Mouse (Mus musculus) cerebellum, adult 2 months (tissue): ENCODE results near the gene Coro1a. TPM values are rescaled to one million over a fixed set of nuclear protein-coding genes. Genes with fewer than 3 reads are reported as not detected.

Experiments used
- DNase-seq, 2 experiments: peaks; one replicate each; pipeline ENCODE4 v3.0.0; 2021
- H3K27ac ChIP-seq: fragments of 200-500 bp; 2 replicates; pipeline ENCODE4 v1.5.1; 2012; ENCODE audit warnings: low read length, control low read depth, inconsistent platforms; ENCODE audit not compliant: insufficient read depth
- H3K27me3 ChIP-seq: fragments of 200-500 bp; 2 replicates; pipeline ENCODE4 v1.6.1; 2012; ENCODE audit warnings: inconsistent platforms, mild to moderate bottlenecking, low read length, moderate library complexity; ENCODE audit not compliant: control insufficient read depth, insufficient read depth
- H3K4me1 ChIP-seq: fragments of 200-500 bp; 2 replicates; pipeline ENCODE4 v1.6.1; 2011; ENCODE audit warnings: low read length; ENCODE audit not compliant: control insufficient read depth, insufficient read depth
- H3K4me3 ChIP-seq: fragments of 200-500 bp; replicated peaks from 2 replicates; pipeline ENCODE3; 2011; ENCODE audit warnings: mild to moderate bottlenecking, low read depth, low read length, control low read depth; ENCODE audit not compliant: insufficient read depth
- CTCF ChIP-seq: fragments of 200-500 bp; IDR thresholded peaks from 2 replicates; pipeline ENCODE4 v1.5.1; 2011; ENCODE audit warnings: low read depth, mild to moderate bottlenecking, control low read depth, low read length, moderate library complexity, borderline replicate concordance; ENCODE audit not compliant: insufficient read depth
- POLR2A ChIP-seq: fragments of 200-500 bp; IDR thresholded peaks from 2 replicates; pipeline ENCODE4 v1.6.1; 2011; ENCODE audit warnings: low read length, control low read depth, borderline replicate concordance; ENCODE audit not compliant: insufficient read depth
- WGBS: fragments of 180-500 bp; shearing (Covaris S2); methylation state at CpG from one replicate; pipeline ENCODE4 v1.1.7; 2018; 5-methylcytosine and 5-hydroxymethylcytosine counted together
- polyA plus RNA-seq: library from polyadenylated mRNA; depleted of rRNA; stranded (reverse); fragments of >200 nt; gene quantifications from 2 replicates; pipeline ENCODE4 v1.2.3, GENCODE M21; 2012; rRNA removed

Coro1a gene
- polyA plus RNA-seq = 110 and 126 TPM in 2 replicates

GRCm38 (mm10) chr7:126707442-126708174 is at the start of gene Coro1a:
Gene Coro1a (minus strand): TSS chr7:126707787.
- Histone ChIP-seq H3K4me1 (peaks cover 4% of the 10 kb centered on the region), H3K27me3 (no peaks in the 10 kb centered on the region), H3K27ac (no peak within 1 kb of the TSS), H3K4me3 (no peak within 1 kb of the TSS)
- TF ChIP-seq CTCF = no peak
- TF ChIP-seq POLR2A = no peak
- 90% methylated on average over 19 of the region's 19 CpGs for WGBS
- no peak for DNase-seq

- H3K4me1 ChIP-seq = peaks cover 3% of the 10 kb centered on the region; the same call in 1 of the 2 replicates
- no peaks in the 10 kb centered on the region for H3K27me3 ChIP-seq
- peak; percentile 79 to 85 for DNase-seq
- H3K27ac ChIP-seq = no peak overlapping the region
- 1% methylated on average over 9 of the region's 9 CpGs for WGBS
- peak overlapping the region; percentile 35 for H3K4me3 ChIP-seq
- TF ChIP-seq POLR2A = no peak
- peak; percentile 87 for TF ChIP-seq CTCF
Observed at GRCm38 (mm10) chr7:126754866-126755265, 47.3 kb upstream of the Coro1a start.

GRCm38 (mm10) chr7:126749582-126750343 is 42.2 kb upstream of the Coro1a start:
- Histone ChIP-seq H3K27ac (no peak overlapping the region), H3K4me3 (no peak overlapping the region), H3K27me3 (no peaks in the 10 kb centered on the region), H3K4me1 (peaks cover 3% of the 10 kb centered on the region)
- WGBS = 86% methylated on average over 17 of the region's 17 CpGs
- no peak for DNase-seq
- TF ChIP-seq CTCF (no peak), POLR2A (no peak)

GRCm38 (mm10) chr7:126748824-126749223 is 41.2 kb upstream of the Coro1a start:
- no peak for DNase-seq
- WGBS = 65% methylated on average over 7 of the region's 7 CpGs
- Histone ChIP-seq H3K4me3 (no peak overlapping the region), H3K27ac (no peak overlapping the region), H3K4me1 (no peaks in the 10 kb centered on the region; the same call in 1 of the 2 replicates), H3K27me3 (no peaks in the 10 kb centered on the region)
- TF ChIP-seq POLR2A = no peak
- TF ChIP-seq CTCF = no peak

GRCm38 (mm10) chr7:126746798-126747197 is 39.2 kb upstream of the Coro1a start:
- TF ChIP-seq POLR2A = no peak
- TF ChIP-seq CTCF = no peak
- H3K27ac ChIP-seq = no peak overlapping the region
- no peaks in the 10 kb centered on the region for H3K27me3 ChIP-seq
- H3K4me1 ChIP-seq = no peaks in the 10 kb centered on the region; the same call in 1 of the 2 replicates
- 44% methylated on average over 6 of the region's 6 CpGs for WGBS
- no peak overlapping the region for H3K4me3 ChIP-seq
- no peak for DNase-seq

- H3K4me1 ChIP-seq = no peaks in the 10 kb centered on the region; the same call in 1 of the 2 replicates
- H3K27me3 ChIP-seq = no peaks in the 10 kb centered on the region
- 86% methylated on average over 12 of the region's 12 CpGs for WGBS
- DNase-seq = no peak
- no peak for TF ChIP-seq CTCF
- H3K4me3 ChIP-seq = no peak overlapping the region
- no peak overlapping the region for H3K27ac ChIP-seq
Observed at GRCm38 (mm10) chr7:126746066-126746465, 38.5 kb upstream of the Coro1a start.

- no peak overlapping the region for H3K4me3 ChIP-seq
- no peaks in the 10 kb centered on the region for H3K27me3 ChIP-seq
- TF ChIP-seq POLR2A (no peak), CTCF (no peak)
- DNase-seq = no peak
- 92% methylated on average over 13 of the region's 13 CpGs for WGBS
- no peak overlapping the region for H3K27ac ChIP-seq
- no peaks in the 10 kb centered on the region for H3K4me1 ChIP-seq
Observed at GRCm38 (mm10) chr7:126741964-126742482, 34.4 kb upstream of the Coro1a start.
